Mouse (Mus musculus) G1E (cell line): ENCODE measurements around the gene Msh3. TPM values are rescaled to one million over a fixed set of nuclear protein-coding genes. Genes with fewer than 3 reads are reported as not detected.

Experiments used
- ATAC-seq: 2 replicates; pipeline ENCODE4 v1.8.0; 2016; ENCODE audit warnings: mild to moderate bottlenecking; ENCODE audit not compliant: insufficient number of reproducible peaks, poor library complexity, low FRiP score, severe bottlenecking; ENCODE audit errors: extremely low read depth
- DNase-seq: peaks from one replicate; pipeline ENCODE4 v3.0.0; 2012; ENCODE audit warnings: low spot score
- H3K27me3 ChIP-seq: 2 replicates; pipeline ENCODE4 v1.6.1; 2012; ENCODE audit warnings: mild to moderate bottlenecking, low read length, inconsistent platforms; ENCODE audit not compliant: insufficient read depth
- H3K36me3 ChIP-seq: replicated peaks from 2 replicates; pipeline ENCODE3; 2012; ENCODE audit warnings: mild to moderate bottlenecking, inconsistent platforms
- H3K4me1 ChIP-seq: 2 replicates; pipeline ENCODE4 v1.6.1; 2012; ENCODE audit warnings: low read depth, low read length, inconsistent platforms, mixed read lengths; ENCODE audit not compliant: insufficient read depth
- H3K4me3 ChIP-seq: 2 replicates; pipeline ENCODE4 v1.5.1; 2012; ENCODE audit warnings: low read depth, mild to moderate bottlenecking, inconsistent platforms, low read length, moderate library complexity, mixed read lengths
- H3K9me3 ChIP-seq: replicated peaks from 2 replicates; pipeline ENCODE4 v1.6.1; 2012; ENCODE audit warnings: inconsistent platforms
- CTCF ChIP-seq: IDR thresholded peaks from 2 replicates; pipeline ENCODE4 v1.5.1; 2012; ENCODE audit warnings: low read depth, low read length, inconsistent platforms, mixed read lengths
- GATA1 ChIP-seq: IDR thresholded peaks from 2 replicates; pipeline ENCODE4 v1.6.1; 2012; ENCODE audit warnings: borderline replicate concordance, low read length, inconsistent platforms, mixed read lengths
- GATA2 ChIP-seq: IDR thresholded peaks from 2 replicates; pipeline ENCODE4 v1.6.1; 2012; ENCODE audit warnings: low read depth, low read length, inconsistent platforms, borderline replicate concordance
- POLR2AphosphoS5 ChIP-seq: IDR thresholded peaks from 2 replicates; pipeline ENCODE4 v1.6.1; 2012; ENCODE audit warnings: low read depth, low read length, inconsistent platforms; ENCODE audit not compliant: insufficient replicate concordance
- TAL1 ChIP-seq: conservative IDR thresholded peaks from 2 replicates; pipeline ENCODE4 v1.6.1; 2012; ENCODE audit warnings: low read depth, low read length, inconsistent platforms, mixed read lengths
- polyA plus RNA-seq: library from polyadenylated mRNA; stranded (reverse); fragments of >175 nt; gene quantifications from 2 replicates; pipeline ENCODE4 v1.2.3, GENCODE M21; 2012
- total RNA-seq, 2 experiments: library from RNA; stranded (forward) in 1 of 2; stranded (reverse) in 1 of 2; fragments of 200-1000 nt in 1 of 2; fragments of >200 nt in 1 of 2; fragmentation: Nextera tagmentation in 1 of 2; gene quantifications; 2 replicates each; pipeline ENCODE4 v1.2.3; 2014 to 2017

Msh3 gene
- total and polyA plus RNA-seq, 3 experiments = 33.1 to 49.1 (median 39.0) TPM

DNA sequence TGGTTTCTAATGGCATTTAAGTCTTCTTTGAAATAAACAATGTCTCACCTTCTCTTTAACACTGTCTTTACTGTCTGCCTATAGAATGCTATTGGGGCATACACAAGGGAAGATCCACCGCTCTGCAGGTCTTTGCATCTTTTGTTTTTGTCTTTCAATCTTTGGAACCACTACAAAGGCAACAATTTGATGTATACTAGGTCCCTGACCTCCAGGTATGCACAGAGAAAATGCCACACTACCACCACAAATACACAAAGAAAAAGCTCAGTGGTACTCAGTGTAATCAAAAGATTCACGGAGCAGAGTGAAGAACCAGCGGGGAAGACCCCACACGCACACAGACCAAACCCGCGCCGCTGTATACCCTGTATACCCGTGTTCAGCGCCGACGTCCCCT lies 49.1 kb downstream of the Msh3 start, which contains the start of gene Gm20379:
TSS of gene Gm20379 (plus strand) at position 301 of the 400 bp plus-strand sequence.
- no peaks in the 10 kb centered on the region for H3K27me3 ChIP-seq
- H3K36me3 ChIP-seq = peaks cover 69% of the 10 kb centered on the region
- TF ChIP-seq POLR2AphosphoS5 (no peak), GATA1 (no peak), TAL1 (no peak), CTCF (no peak), GATA2 (no peak)
- no peaks in the 10 kb centered on the region for H3K9me3 ChIP-seq
- DNase-seq (no peak), ATAC-seq (no peak)
- no peak within 1 kb of the TSS for H3K4me3 ChIP-seq
- no peaks in the 10 kb centered on the region for H3K4me1 ChIP-seq

DNA sequence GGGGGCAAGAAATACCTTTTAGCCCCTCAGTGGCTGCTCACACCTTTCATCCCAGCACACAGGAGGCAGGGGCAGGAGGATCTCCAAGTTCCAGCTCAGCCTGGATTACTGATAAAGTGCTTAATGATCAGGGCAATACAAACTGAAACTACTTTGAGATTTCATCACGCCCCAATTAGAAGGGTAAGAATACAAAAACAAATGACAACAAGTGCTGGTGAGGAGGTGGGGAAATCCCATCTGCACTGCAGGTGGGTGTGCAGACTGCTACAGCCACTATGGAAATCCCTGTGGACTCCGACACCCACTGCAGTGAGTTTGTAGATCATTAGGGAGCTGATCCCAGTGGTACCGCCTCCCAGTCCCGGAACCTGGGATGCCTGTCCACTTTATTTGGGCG lies 50.5 kb downstream of the Msh3 start:
- no peak for ATAC-seq
- DNase-seq = no peak
- no peak for TF ChIP-seq GATA2
- no peak for TF ChIP-seq CTCF
- TF ChIP-seq GATA1 = no peak
- TF ChIP-seq POLR2AphosphoS5 = no peak
- TF ChIP-seq TAL1 = no peak
- peaks cover 74% of the 10 kb centered on the region for H3K36me3 ChIP-seq
- H3K4me1 ChIP-seq = no peaks in the 10 kb centered on the region
- H3K4me3 ChIP-seq = no peak overlapping the region
- no peaks in the 10 kb centered on the region for H3K9me3 ChIP-seq
- no peaks in the 10 kb centered on the region for H3K27me3 ChIP-seq

DNA sequence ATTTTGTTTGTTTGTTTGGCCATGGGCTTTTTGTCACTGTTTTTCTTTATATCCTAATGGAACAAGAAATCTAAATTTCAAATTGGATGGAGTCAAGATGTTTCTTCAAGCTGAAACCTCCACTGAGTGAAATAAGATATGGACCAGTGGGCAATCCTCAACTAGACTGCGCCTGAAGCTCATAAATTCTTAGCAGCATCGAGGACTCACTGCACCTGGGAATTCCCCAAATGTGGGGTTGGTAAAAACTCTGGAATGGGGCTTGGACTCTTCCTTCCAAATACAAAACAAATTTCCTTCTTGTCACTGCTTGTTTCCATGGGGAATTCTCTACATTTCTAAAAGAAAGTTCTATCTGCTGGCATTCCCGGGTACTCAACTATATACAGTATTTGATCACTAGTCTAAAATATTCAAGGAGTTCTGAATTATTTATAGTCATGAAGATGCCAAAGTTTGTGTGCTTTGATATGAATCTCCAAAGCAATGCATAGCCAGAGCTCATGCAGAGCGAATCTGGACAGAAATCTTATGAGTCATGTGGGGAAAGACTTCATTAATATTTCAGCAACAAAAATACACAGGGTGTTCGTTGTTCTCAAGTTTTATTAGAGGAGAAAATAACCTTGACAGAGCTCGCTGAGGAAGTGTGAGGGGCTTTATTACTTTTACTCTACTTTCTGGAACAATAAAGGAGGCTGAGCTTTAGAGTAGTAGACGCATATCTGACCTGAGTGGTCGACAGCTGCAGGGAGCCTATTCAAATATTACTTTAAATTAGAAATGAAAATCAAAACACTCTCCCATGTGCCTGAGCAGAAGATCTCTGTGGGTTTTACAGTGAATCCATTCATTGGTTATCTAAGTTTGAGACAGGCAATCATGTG lies 51.5 kb downstream of the Msh3 start:
- Histone ChIP-seq H3K4me1 (no peaks in the 10 kb centered on the region), H3K36me3 (peaks cover 72% of the 10 kb centered on the region), H3K9me3 (no peaks in the 10 kb centered on the region), H3K4me3 (no peak overlapping the region), H3K27me3 (no peaks in the 10 kb centered on the region)
- ATAC-seq (no peak), DNase-seq (no peak)
- TF ChIP-seq TAL1 = no peak

DNA sequence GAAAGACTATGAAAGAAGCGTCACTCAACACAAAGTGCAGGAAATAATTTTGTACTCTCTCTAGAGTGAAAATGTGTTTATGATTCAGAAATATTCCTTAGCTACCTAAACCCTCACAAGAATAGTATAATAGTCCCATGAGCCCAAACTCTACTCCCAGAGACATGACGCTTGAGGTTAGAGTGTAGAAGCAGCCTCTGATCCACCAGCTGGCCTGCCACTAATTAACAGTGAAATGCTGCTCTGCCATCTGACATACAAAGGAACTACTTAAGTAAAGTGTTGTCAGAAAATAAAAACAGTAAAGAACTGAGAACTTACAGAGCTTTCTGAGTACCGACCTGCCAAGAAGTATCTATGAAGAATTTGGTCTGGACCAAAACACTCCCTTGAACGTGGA lies 52.3 kb downstream of the Msh3 start:
- ATAC-seq (no peak), DNase-seq (no peak)
- H3K36me3 ChIP-seq = peaks cover 68% of the 10 kb centered on the region
- no peaks in the 10 kb centered on the region for H3K27me3 ChIP-seq
- no peaks in the 10 kb centered on the region for H3K9me3 ChIP-seq
- no peaks in the 10 kb centered on the region for H3K4me1 ChIP-seq
- no peak for TF ChIP-seq CTCF
- no peak for TF ChIP-seq TAL1
- TF ChIP-seq GATA2 = no peak
- TF ChIP-seq GATA1 = no peak
- no peak for TF ChIP-seq POLR2AphosphoS5
- no peak overlapping the region for H3K4me3 ChIP-seq

DNA sequence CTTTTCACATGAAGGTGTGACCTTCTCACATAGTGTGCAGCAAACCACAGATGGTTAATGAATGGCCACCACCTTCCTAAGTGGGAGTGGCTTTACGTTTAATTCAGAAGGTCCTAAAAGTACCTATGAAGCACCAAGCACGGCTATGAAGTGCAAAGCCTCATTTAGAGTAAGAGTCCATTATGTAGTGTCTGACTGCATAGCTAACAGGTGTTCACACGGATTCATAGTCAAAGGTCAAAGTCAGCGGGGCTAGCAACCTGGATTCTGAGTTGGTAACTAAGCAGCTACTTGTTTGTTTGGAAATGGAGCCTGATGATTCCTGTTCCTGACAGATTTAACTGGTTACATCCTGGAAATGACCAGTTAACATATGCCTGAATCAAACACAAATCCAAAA lies 53.0 kb downstream of the Msh3 start:
- DNase-seq (no peak), ATAC-seq (no peak)
- Histone ChIP-seq H3K4me1 (no peaks in the 10 kb centered on the region), H3K4me3 (no peak overlapping the region), H3K9me3 (no peaks in the 10 kb centered on the region), H3K36me3 (peaks cover 70% of the 10 kb centered on the region), H3K27me3 (no peaks in the 10 kb centered on the region)
- TF ChIP-seq GATA2 (no peak), TAL1 (no peak), GATA1 (no peak), POLR2AphosphoS5 (no peak), CTCF (no peak)

DNA sequence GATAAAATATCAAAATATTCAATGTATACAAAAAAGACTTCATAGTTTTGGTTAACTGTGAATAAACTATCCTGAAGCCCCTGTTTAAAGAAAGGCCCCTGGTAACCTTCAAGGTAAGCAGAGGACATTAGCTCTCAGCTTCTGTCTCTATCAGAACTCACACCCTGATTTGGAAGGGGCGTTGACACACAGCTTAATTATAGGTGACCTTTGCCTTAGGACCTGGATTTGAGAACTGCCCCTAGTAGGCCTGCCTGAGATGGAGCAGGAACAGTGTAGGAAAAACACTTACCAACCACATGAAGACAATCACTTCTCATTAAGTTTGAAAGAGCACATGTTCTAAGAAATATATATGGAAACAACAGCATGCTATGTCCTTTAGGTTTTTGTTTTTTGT lies 55.3 kb downstream of the Msh3 start:
- no peaks in the 10 kb centered on the region for H3K9me3 ChIP-seq
- no peaks in the 10 kb centered on the region for H3K4me1 ChIP-seq
- H3K4me3 ChIP-seq = no peak overlapping the region
- DNase-seq = no peak
- TF ChIP-seq GATA2 (no peak), GATA1 (no peak), CTCF (no peak)
- ATAC-seq = no peak
- no peaks in the 10 kb centered on the region for H3K27me3 ChIP-seq
- peaks cover 69% of the 10 kb centered on the region for H3K36me3 ChIP-seq

DNA sequence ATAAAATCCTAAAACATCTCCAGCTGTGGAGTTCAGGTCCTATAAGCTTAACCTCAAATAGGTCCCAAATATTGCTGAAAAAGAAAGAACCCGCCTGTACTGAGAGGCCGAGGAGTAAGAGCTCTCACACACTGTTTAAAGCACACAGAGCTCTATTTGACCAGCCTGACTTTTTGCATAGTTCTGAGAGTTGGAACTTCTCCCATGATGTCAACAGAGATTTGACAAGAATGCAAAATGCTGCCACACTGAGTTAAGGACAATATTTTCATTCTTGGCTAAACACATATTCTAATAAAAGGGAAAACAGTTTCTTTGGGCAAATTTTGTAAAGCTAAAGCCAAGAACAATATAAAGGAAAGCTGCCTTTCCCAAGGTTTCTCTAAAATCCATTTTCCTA lies 57.8 kb downstream of the Msh3 start:
- Histone ChIP-seq H3K4me3 (no peak overlapping the region), H3K4me1 (no peaks in the 10 kb centered on the region), H3K36me3 (peaks cover 75% of the 10 kb centered on the region), H3K9me3 (no peaks in the 10 kb centered on the region), H3K27me3 (no peaks in the 10 kb centered on the region)
- ATAC-seq = no peak
- no peak for DNase-seq
- TF ChIP-seq GATA1 (no peak), POLR2AphosphoS5 (no peak), CTCF (no peak), GATA2 (no peak), TAL1 (no peak)
